Mouse (Mus musculus): ENCODE results near the gene Popdc2.

Gene Popdc2

DNA sequence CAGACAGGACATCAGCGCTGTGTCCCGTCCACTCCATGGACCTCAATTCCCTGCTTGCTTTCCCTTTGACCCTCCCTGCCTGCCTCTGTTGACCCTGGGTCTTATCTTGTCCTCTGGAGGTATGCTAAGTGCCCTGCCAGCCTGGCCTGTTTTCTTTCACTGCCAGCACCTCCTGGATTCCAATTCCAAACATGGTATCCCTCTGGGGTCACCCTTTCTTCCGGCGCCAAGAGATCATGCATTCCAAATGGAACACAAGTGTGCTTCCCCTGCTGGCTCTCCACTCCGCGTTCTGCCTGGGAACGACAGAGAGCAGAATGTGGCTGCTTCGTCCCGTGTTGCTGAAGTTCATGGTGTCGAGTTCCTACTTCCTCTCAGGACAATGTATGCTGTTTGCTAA lies at the start of gene Popdc2:
Gene Popdc2, plus strand, starts transcription at position 277 of the 400 bp plus-strand sequence.
- ChIA-PET CTCF (no interaction called here), POLR2A (interaction anchor here in 3 of 4 experiments (0.6 to 2.3 kb wide), 11 partner anchors 12 to 106 kb away, joined by 3 to 7 read pairs (median 4); partner anchors contain the start of genes Cox17 (in 2 of the 3), Gm21987 (in 2 of the 3), Maats1 (in 1 of the 3) and Pla1a (in 1 of the 3))

GRCm38 (mm10) chr16:38318492-38318891 lies 43.5 kb upstream of the Popdc2 start:
- POLR2A ChIA-PET = interaction anchor here in 2 of 4 experiments (0.5 to 2.1 kb wide), 6 partner anchors 10 to 427 kb away, joined by 3 to 10 read pairs (median 4); partner anchors contain the start of gene Maats1 (in 1 of the 2)
- CTCF ChIA-PET = no interaction called here

GRCm38 (mm10) chr16:38319087-38319486 lies 42.9 kb upstream of the Popdc2 start:
- ChIA-PET CTCF (interaction anchor here in 1 of 4 experiments (0.7 kb wide), 1 partner anchor 8 kb away, joined by 6 read pairs; no protein-coding TSS in a partner anchor), POLR2A (interaction anchor here in 2 of 4 experiments (0.7 to 2.1 kb wide), 3 partner anchors 12 to 177 kb away, joined by 3 to 10 read pairs (median 4); partner anchors contain the start of gene Maats1 (in 1 of the 2))

GRCm38 (mm10) chr16:38321452-38321935 lies 40.5 kb upstream of the Popdc2 start:
- CTCF ChIA-PET = interaction anchor here (0.5 to 2.0 kb wide), 45 partner anchors 9 to 960 kb away, joined by 3 to 14 read pairs (median 4); no protein-coding TSS in a partner anchor
- POLR2A ChIA-PET = interaction anchor here in 3 of 4 experiments (0.5 to 2.4 kb wide), 31 partner anchors 9 to 634 kb away, joined by 3 to 10 read pairs (median 3); partner anchors contain the start of genes Maats1 (in 3 of the 3), Gsk3b (in 2 of the 3), Timmdc1 (in 2 of the 3) and Cox17 (in 1 of the 3)

DNA sequence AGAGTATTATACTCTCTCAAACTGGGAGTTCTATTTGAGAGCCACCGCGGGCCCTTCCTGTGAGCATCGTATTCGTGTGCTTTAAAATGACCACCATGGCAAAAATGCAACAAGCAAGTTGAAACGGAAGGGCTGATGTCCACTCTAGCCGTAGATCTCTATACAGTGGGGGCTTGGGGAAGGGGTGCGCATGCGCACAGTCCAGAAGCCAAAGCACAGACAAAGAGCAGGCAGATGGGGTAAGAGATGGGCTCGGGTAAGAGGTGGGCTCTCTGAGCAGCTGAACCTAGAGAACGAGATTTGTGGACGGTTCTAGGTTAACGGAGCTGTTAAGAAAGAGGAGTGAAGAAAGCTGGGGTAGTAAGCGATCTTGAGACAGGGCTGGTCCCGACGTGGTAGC lies 37.7 kb upstream of the Popdc2 start:
- ChIA-PET CTCF (interaction anchor here in 2 of 4 experiments (0.7 to 1.6 kb wide), 3 partner anchors 61 to 182 kb away, joined by 3 to 7 read pairs (median 6); no protein-coding TSS in a partner anchor), POLR2A (interaction anchor here in 3 of 4 experiments (0.6 to 1.7 kb wide), 12 partner anchors 14 to 182 kb away, joined by 3 to 8 read pairs (median 3); partner anchors contain the start of gene Maats1 (in 2 of the 3))

DNA sequence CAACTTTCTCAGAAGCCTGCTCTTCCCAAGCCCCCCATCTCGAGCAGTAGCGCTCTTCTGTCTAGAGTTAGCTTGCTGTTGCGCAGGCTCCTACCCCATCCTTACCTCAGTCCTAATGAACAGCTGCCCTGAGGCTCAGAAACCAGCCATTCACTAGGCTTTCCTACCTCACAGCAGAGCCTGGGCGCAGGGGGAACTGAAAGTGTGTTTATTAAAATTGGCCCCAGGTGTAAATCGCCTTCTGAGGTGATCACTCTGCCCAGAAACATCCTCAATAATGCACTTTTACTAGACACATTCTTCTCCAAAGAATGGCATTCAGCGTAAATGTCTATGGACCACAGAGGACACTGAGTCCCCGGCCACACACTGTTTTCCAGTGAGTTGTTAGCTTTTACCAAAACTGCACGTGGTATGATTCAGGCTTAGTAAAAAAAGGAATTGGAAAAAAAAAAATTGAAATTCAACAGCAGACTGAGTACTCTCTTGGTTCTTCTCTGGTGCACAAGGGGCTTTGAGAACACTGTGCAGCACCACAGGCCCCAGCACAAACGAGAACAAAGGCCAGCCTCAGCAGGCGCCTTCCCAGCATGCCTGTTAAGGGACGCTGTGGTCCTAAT lies 35.1 kb upstream of the Popdc2 start:
- ChIA-PET CTCF (interaction anchor here in 1 of 4 experiments (0.7 kb wide), 1 partner anchor 1002 kb away, joined by 3 read pairs; no protein-coding TSS in a partner anchor), POLR2A (interaction anchor here in 1 of 4 experiments (0.7 kb wide), 1 partner anchor 13 kb away, joined by 3 read pairs; no protein-coding TSS in a partner anchor)

GRCm38 (mm10) chr16:38329340-38329739 lies 32.7 kb upstream of the Popdc2 start:
- ChIA-PET POLR2A (interaction anchor here in 1 of 4 experiments (0.7 to 2.1 kb wide), 2 partner anchors 8 to 564 kb away, joined by 3 to 10 read pairs; no protein-coding TSS in a partner anchor), CTCF (interaction anchor here in 1 of 4 experiments (0.6 kb wide), 1 partner anchor 8 kb away, joined by 3 read pairs; no protein-coding TSS in a partner anchor)

- ChIA-PET CTCF (no interaction called here), POLR2A (no interaction called here)
Observed at GRCm38 (mm10) chr16:38334431-38334830, 27.6 kb upstream of the Popdc2 start.

- CTCF ChIA-PET = interaction anchor here (0.5 to 1.5 kb wide), 15 partner anchors 9 to 558 kb away, joined by 3 to 7 read pairs (median 3); no protein-coding TSS in a partner anchor
Observed at GRCm38 (mm10) chr16:38338077-38338476, 23.9 kb upstream of the Popdc2 start.

GRCm38 (mm10) chr16:38341396-38342324 lies 20.3 kb upstream of the Popdc2 start, which contains the start of gene Maats1:
Maats1 (minus strand) TSS chr16:38342143.
- ChIA-PET POLR2A (interaction anchor here (0.5 to 1.8 kb wide), 58 partner anchors 9 to 293 kb away, joined by 3 to 10 read pairs (median 4); partner anchors contain the start of genes Timmdc1 (in 3 of the 4), Pla1a (in 2 of the 4), Adprh (in 1 of the 4) and Cd80 (in 1 of the 4)), CTCF (interaction anchor here (0.5 to 1.6 kb wide), 16 partner anchors 20 to 713 kb away, joined by 3 to 8 read pairs (median 4); no protein-coding TSS in a partner anchor)

More at GRCm38 (mm10) chr16:38338077-38338476, 23.9 kb upstream of the Popdc2 start:
- POLR2A ChIA-PET = interaction anchor here in 2 of 4 experiments (0.7 to 1.9 kb wide), 4 partner anchors 13 to 174 kb away, joined by 3 to 5 read pairs (median 4); no protein-coding TSS in a partner anchor

GRCm38 (mm10) chr16:38344941-38345725 lies 16.9 kb upstream of the Popdc2 start:
- POLR2A ChIA-PET = interaction anchor here in 3 of 4 experiments (0.7 to 3.2 kb wide), 10 partner anchors 17 to 178 kb away, joined by 3 to 12 read pairs (median 4); partner anchors contain the start of genes Popdc2 (in 1 of the 3) and Timmdc1 (in 1 of the 3)
- CTCF ChIA-PET = interaction anchor here (0.7 to 4.7 kb wide), 9 partner anchors 101 to 182 kb away, joined by 3 to 25 read pairs (median 4); no protein-coding TSS in a partner anchor

- CTCF ChIA-PET = interaction anchor here in 3 of 4 experiments (0.6 to 4.7 kb wide), 11 partner anchors 10 to 160 kb away, joined by 3 to 25 read pairs (median 3); partner anchors contain the start of gene Pla1a (in 1 of the 3)
- POLR2A ChIA-PET = interaction anchor here (0.5 to 3.2 kb wide), 48 partner anchors 9 to 203 kb away, joined by 3 to 12 read pairs (median 4); partner anchors contain the start of genes Adprh (in 2 of the 4), Popdc2 (in 2 of the 4), Timmdc1 (in 2 of the 4) and Poglut1 (in 1 of the 4)
Observed at GRCm38 (mm10) chr16:38346529-38347325, 15.3 kb upstream of the Popdc2 start, which contains the start of the genes Cox17 and Gm21987. Cox17 (plus strand) TSS chr16:38346991. Gm21987 (plus strand) TSS chr16:38347040.

- ChIA-PET CTCF (interaction anchor here in 2 of 4 experiments (1.2 to 4.7 kb wide), 6 partner anchors 22 to 158 kb away, joined by 3 to 25 read pairs (median 10); no protein-coding TSS in a partner anchor), POLR2A (interaction anchor here (0.6 to 3.2 kb wide), 38 partner anchors 8 to 478 kb away, joined by 3 to 12 read pairs (median 4); partner anchors contain the start of genes Popdc2 (in 2 of the 4), Timmdc1 (in 2 of the 4) and Adprh (in 1 of the 4))
Observed at GRCm38 (mm10) chr16:38347588-38347987, 14.4 kb upstream of the Popdc2 start.

DNA sequence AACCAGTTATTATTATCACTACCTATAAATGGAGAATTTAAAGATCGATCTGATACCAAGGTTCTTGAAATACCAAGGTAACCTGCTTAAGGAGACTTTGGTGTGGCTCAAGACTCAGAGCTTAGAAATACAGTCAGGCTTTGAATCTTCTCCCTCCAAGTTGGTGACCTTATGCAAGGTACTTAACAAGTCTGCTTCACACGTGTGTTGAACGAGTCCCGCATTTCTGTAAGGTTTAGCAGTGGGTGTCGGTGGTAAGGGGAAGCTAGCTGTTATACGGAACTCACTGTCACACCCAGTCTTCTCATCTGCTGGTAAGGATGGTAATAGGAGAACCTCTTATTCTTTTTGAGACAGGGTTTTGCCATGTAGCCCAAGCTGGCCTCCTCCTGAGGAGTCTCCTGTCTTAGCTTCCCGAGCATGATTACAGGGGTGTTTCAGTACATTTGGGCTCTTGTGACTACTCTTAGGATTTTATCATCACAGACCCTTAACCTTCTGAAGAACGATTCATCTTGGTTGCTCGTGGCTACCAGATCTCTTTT lies 13.7 kb upstream of the Popdc2 start:
- ChIA-PET POLR2A (interaction anchor here (0.6 to 2.4 kb wide), 13 partner anchors 8 to 479 kb away, joined by 3 to 9 read pairs (median 5); partner anchors contain the start of gene Adprh (in 1 of the 4)), CTCF (interaction anchor here in 1 of 4 experiments (1.5 to 4.7 kb wide), 2 partner anchors 124 to 135 kb away, joined by 3 to 23 read pairs; no protein-coding TSS in a partner anchor)

DNA sequence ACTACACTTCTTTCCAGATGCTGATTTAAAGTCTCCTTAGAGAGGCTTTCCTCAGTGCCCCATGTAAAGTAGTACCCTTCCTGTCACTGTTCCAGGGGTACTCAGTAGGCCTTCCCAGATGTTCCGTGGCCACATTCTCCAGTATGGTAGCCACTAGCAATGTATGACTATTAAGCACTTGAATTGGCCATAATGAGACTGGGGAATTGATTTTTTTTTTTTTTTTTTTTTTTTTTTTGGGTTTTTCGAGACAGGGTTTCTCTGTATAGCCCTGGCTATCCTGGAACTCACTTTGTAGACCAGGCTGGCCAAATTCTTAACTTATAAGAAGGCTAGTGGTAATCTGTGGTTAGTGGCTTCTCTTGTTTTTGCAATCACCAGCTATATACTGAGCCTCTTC lies 12.1 kb upstream of the Popdc2 start:
- POLR2A ChIA-PET = interaction anchor here in 3 of 4 experiments (0.6 to 2.1 kb wide), 9 partner anchors 8 to 382 kb away, joined by 3 to 8 read pairs (median 3); no protein-coding TSS in a partner anchor
- CTCF ChIA-PET = interaction anchor here in 3 of 4 experiments (0.6 to 1.5 kb wide), 3 partner anchors 68 to 157 kb away, joined by 4 to 19 read pairs (median 4); no protein-coding TSS in a partner anchor

Data from embryonic stem cell, embryonic (primary cell).